Mouse (Mus musculus) frontal cortex, postnatal 25 days (tissue): ENCODE results near the gene Sh3yl1.

Experiments
- DNase-seq, 2 experiments: peaks; one replicate each; pipeline ENCODE4 v3.0.0; 2022; ENCODE audit warnings: low spot score in 2 of 2

The Sh3yl1 gene

GRCm38 (mm10) chr12:30911261-30912047 lies at the start of gene Sh3yl1, which contains the start of gene Acp1:
Gene Sh3yl1, plus strand, starts transcription at chr12:30911668.
Gene Acp1, minus strand, starts transcription at chr12:30911589.
- peak; percentile 90 to 92 for DNase-seq

- DNase-seq = no peak
These were observed 47.1 kb upstream of the Sh3yl1 start for GRCm38 (mm10) chr12:30864347-30864746.

- no peak for DNase-seq
These were observed 45.7 kb upstream of the Sh3yl1 start for GRCm38 (mm10) chr12:30865781-30866180.

- DNase-seq = no peak
These were observed 32.0 kb upstream of the Sh3yl1 start for GRCm38 (mm10) chr12:30879447-30879846.

GRCm38 (mm10) chr12:30883592-30883985 lies 27.9 kb upstream of the Sh3yl1 start:
- no peak for DNase-seq

DNA sequence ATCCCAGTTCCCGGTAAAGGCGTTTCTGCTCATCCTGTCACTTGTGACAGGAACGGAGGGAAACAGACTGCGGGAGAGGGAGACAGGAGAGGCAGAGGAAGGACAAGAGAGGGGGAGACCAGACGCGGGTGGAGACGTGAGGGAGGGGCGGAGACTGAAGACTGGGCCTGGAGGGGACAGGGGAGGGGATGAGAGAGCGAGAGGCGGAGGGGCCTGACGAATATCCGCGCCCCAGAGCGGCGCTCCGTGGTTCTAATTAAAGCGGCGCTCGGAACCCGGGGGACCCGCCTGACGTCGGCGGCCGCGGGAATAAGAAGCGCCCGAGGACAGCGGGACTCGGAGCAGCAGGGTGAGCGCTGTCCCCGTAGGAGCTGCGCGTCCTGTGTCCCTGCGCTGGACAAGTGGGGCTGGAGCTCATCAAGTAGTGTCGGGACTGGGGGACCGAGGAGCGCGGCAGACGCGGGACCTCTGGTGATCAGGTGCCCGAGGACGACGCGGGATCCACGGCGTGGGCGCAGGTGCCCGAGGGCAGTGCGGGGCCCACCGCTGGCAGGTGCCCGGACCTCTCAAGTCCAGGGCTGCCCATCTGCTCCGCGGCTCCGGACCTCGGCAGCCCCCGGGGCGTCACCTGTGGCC lies 27.4 kb upstream of the Sh3yl1 start, which contains the start of gene Alkal2:
Gene Alkal2 (plus strand): TSS at position 337 of the 636 bp plus-strand sequence.
- DNase-seq = no peak

GRCm38 (mm10) chr12:30884622-30885230 lies 26.7 kb upstream of the Sh3yl1 start:
- DNase-seq = no peak

DNA sequence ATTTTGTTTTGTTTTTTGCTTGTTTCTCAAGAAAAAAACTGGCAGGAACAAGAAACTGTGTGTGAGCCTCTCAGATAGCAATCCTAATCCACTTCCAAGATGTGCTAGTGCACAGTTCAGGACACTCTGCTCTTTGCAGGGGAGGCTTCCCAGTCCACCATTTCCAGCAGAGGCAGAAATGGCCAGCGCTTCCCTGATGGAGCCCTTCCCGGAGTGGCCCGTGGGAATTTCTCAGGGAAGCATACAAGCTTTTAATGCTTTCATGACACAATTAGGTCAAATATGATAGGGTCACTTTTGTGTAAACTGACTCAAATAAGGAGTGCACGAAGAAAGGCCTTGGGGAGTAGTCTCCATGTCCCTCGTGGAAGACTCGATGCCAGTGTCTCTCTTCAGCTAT lies 25.6 kb upstream of the Sh3yl1 start:
- DNase-seq = no peak

DNA sequence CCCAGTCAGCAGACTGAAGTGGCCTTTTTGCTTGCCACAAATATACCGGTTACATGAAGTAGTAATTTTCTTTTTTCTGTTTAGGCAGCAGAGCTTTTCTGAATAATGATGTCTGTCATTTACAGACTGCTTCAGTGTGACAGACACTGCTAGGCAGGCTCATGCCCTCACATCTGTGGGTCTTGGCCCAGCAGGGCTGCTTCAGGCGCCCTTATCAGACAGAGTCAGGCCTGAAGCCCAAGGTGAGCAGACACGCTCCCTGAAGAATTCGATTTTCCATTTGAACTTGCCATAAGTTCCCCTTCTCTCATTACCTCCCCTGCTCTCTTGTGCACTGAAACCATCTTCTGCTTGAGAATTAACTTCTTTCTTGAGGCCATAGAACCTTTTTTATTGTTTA lies 23.5 kb upstream of the Sh3yl1 start:
- no peak for DNase-seq

DNA sequence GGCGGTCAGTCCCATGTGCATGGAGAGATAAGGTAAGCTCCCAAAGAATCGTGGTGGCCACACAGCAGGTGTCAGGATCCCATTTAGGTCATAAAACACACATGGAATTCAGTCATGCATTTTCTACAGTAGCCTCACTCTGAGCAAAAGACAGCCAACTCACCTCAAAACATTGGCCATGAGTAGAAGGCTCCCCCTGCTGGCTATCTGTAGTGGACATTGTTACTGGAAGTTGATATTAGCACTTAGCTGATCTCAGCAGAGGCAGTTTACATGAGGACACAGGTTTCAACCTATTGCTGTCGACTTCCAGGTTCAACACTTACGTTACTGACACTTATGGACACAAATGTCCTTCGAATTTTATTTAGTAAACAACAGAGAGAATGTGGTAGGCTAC lies 21.4 kb upstream of the Sh3yl1 start:
- DNase-seq = peak; percentile 48 to 63

DNA sequence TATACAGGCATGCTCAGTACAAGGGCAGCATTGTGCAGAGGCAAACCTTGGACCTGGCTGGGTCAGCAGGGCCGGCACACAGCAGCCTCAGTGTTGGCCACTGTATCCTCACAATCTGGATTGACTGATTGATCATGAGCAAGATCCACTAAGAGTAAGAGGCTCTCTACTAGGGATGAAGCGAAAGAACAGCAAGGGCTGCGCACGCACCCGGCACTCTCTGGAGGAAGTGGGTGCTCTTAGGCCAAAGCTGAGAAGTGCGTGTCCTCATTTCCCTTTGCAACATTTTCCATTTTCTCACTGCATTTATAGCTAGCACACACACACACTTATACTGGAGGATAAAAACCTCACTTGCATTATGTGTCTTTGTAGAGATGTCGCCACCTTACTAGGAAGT lies 20.0 kb upstream of the Sh3yl1 start:
- DNase-seq = no peak

DNA sequence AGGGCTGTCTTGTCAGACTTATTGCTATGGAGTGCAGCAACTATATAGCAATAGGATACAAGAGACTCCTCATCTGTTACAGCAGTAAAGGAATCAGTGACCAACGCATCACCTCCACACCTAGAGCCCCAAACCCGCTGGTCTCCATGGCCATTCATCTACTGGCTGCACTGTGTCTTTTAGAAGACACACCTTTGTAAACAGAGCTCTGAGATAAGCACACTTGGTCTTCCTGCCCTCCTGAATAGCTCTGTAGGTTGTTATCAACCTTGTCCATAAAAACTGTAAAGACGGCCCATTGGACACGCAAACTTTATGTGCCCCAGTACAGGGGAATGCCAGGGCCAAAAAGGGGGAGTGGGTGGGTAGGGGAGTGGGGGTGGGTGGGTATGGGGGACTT lies 14.4 kb upstream of the Sh3yl1 start:
- no peak for DNase-seq

DNA sequence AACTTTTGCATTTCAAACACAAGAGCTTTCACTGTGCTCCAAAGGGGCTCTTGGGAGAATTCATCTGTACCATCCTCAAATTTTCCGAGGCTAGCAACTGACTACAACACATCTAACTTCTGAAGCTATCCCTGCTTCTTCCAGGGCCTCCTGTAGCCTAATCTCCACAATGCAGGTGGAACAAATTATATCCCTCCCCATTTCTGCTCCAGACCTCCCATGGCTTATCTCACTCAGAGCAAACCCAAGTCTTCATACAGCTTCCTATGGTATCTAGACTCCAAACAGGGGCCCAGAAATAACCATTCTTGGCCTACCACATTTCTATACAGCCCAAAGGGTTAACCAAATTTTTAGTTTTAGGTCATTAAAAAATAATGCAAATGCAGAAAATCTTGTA lies 2.8 kb upstream of the Sh3yl1 start:
- DNase-seq = no peak

- no peak for DNase-seq
These were observed 1.6 kb upstream of the Sh3yl1 start for GRCm38 (mm10) chr12:30909881-30910280.

DNA sequence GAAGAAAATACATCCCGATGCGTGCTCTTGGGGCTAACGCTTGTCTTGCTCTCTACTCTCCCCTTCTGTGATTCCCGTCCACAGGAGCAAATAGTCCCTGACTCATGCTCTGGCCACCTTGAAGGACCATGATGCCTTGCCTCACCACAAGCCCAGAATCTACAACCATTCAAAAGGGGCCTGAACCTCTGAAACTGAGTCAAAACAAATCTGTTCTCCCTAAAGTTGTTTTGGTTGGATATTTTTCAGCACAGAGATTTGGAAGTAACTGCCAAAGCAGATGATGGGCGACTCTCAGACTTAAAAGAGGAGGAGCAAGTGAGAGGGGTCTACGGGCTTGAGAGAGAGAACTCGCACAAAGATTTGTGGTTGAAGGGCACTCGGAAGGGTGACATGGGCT lies 608 bp upstream of the Sh3yl1 start:
- no peak for DNase-seq

DNA sequence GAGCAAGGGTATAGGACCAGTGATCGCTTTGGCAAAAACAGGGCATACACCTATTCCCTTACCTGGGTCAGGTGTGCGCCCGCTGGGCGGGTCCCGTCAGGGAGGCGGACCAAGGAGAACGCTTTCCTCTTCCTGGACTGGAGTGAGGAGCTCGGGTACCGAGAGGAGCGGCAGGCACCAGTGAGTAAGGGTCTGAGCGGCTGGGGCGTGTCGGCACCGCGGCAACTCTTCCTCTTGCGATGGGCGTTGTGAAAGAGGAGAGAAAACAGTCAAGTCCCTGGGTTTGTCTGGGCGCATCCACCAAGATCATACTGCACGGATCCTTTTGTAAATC lies 547 bp downstream of the Sh3yl1 start:
- DNase-seq = peak in 1 of 2 experiments; percentile 12

DNA sequence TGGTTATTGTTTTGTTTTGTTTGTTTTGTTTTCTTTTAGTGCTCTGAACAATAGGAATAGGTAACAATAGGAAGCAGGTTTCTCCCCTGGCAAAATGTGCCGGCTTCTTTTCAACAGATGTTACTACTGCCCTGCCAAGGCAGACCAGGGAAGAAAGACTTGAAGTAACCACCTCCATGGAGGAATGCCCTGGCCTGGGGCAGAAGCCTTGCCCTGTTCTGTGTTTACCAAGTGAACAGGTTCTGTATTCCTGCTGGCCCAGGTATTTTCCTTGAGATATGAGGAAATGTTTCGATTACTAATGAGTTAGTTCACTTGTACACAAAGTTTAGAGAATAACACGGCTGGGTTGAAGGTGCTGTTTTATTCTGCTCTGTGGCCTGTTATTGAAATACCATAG lies 1.4 kb downstream of the Sh3yl1 start:
- no peak for DNase-seq

GRCm38 (mm10) chr12:30922401-30922800 lies 10.9 kb downstream of the Sh3yl1 start:
- no peak for DNase-seq

- no peak for DNase-seq
These were observed 16.7 kb downstream of the Sh3yl1 start for GRCm38 (mm10) chr12:30928182-30928581.

DNA sequence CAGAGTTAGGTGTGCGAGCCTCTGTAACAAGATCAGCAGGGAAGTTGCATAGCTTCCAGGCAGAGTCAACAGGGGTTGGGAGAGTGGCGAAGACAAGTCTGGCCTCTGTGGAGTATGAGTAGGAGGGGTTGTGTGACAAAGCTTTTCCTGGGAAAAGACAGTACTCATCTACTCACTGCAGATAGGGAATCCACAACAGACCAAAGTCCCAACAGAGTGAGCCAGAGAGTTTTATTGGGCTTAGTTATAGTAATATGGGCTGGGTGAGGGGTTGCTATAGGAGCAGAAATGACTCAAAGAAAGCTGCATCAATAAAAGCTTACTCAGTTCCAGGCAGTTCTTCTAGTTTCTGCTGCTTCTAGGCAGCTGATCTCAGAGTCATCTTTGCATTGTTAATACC lies 21.8 kb downstream of the Sh3yl1 start:
- no peak for DNase-seq

DNA sequence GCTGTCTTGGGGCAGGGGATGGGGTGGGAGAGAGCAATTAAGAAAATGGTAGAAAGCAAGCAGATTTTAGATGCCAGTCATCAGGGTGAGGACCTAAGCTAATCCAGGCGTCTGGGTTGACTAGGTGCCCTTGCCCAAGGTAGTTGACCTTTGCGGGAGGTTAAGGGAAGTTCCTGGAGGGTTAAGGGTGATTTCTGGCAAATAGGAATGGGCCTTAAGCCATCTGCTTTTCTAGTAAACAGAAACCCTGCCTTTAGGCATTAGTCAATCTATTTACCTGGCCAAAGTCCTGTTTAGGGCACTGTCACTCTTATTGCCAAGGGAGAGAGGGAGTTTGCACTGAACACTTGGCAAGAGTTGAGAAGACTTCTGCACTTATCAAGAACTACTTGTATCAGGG lies 25.4 kb downstream of the Sh3yl1 start:
- DNase-seq = no peak

DNA sequence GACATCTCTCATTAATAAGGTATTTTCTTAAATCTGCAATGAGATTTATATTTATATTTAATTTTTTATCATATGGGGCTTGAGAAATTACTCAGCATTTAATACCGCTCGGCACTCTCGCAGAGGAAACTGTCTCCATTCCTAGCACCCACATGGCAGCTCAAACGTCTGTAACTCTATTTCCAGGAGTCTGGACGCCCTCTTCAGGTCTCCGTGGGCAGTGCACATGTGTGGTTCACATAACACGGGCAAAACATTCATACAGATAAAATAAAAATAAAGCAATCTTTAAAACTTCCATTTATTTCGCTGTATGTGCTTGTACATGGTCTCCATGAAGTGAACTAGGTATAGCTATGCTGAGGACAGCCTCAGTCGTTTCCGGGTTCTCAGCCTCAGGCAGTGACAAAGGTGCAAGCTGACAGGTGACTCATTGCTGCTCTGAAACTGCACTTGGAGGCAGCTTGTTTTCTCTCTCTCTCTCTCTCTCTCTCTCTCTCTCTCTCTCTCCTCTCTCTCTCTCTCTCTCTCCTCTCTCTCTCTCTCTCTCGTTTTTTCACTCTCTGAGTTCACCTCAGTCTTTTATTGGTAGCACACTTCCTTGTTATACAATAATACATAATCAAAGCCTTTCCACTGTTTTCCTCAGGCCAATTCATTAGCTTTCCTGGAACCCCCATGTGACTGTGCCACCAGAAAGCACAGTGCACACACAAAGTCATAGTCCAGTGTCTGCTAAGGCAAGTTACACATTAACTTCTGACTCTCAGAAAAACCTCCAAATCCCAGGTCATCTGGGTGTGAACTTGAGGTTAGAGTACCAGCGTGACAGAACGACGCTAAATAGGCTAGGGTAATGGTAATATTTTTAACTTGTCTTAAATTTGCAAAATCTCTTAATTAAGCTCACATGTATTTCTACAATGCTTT lies 31.9 kb downstream of the Sh3yl1 start:
- DNase-seq = no peak
